Mouse (Mus musculus) retina, embryonic 14.5 days (tissue): ENCODE measurements around the gene Il6st.
A peak's percentile ranks its signal among the peaks of the same experiment; 100 is the strongest.

Experiments
- DNase-seq: peaks from one replicate; pipeline ENCODE4 v3.0.0-alpha.2; 2015; ENCODE audit warnings: low spot score

Il6st gene

DNA sequence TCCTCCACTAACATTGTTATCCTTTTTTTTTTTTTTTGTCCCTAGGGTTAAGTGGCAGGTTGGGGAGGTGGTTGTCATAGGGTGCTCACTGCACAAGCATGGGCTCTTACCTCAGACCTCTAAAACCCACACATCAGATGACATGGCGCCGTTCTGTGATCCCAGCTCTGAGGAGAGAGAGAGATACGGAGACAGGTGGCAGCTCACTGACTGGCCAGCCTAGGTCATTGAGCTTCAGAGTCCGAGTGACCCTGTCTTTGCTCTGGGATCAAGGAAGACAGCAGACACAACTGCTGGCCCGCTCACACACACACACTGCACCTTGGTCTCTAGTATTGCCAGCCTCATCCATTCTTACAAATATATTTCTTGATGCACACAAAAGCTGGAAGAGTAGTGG, 18.7 kb downstream of the Il6st start:
- DNase-seq = no peak

DNA sequence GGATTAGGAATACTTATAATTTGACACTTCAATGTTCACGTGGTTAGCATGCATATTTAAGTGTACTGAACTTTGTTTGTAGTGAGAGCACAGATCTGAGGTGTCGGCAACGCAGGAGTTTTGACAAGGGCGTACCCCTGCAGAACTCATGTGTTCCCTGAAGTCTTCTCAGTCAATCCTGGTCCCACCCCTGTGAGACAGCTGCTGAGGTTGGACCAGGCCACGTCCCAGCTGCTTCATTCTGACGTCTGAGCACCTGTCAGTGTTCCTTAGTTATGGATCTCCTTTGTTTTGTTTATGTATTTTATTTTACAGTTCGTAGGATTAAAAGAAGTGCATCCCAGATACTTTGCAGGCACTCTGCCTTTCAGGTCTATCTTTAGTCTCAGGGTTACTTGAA, 19.1 kb downstream of the Il6st start:
- no peak for DNase-seq

DNA sequence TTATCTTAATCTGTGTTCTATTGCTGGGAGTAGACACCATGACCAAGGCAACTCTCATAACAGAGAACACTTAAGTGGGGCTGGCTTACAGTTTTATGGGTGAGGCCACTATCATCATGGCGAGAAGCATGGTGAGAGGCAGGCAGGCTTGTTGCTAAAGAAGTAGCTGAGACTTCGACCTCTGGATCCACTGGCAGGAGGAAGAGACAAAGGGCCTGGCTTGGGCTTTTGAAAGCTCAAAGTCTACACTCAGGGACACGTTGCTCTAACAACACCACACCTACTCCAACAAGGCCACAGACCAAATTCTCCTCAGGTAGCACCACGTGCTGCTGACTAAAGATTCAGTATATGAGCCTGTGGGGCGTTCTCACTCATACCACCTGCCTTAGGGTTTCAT, 22.4 kb downstream of the Il6st start:
- no peak for DNase-seq

DNA sequence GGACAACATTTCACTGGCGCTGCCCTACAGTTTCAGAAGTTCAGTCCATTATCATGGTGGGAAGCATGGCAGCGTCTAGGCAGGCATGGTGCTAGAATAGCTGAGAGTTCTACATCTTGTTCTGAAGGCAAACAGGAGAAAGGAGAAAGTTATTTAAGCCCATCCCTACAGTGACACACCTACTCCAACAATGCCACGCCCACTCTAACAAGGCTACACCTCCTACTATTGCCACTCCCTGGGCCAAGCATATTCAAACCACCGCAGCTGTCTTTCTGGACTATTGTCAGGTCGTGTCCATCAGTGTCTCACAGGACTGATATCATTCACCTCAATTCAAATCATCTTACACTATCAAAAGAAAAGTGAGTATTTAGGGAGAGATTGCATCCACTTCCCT, 22.8 kb downstream of the Il6st start:
- DNase-seq = no peak

DNA sequence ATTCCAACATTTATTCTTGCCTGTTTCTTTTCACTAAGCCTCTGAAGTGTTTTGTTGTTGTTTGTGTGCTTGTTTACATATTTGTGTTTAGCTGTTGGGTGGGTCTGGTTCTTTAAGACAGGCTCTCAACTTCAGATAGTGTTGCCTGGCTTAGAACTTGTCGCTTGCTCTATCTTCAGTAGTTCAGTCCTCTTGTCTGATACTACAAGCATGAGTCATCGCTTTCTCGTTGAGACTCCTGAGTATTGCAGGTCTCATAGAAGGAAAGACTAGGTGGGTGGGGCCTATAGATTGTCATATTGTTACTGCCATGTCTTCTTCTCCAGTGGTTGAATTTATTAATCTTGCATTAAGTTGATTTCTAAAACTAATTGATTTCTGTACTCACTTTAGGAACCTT, 26.2 kb downstream of the Il6st start:
- no peak for DNase-seq

DNA sequence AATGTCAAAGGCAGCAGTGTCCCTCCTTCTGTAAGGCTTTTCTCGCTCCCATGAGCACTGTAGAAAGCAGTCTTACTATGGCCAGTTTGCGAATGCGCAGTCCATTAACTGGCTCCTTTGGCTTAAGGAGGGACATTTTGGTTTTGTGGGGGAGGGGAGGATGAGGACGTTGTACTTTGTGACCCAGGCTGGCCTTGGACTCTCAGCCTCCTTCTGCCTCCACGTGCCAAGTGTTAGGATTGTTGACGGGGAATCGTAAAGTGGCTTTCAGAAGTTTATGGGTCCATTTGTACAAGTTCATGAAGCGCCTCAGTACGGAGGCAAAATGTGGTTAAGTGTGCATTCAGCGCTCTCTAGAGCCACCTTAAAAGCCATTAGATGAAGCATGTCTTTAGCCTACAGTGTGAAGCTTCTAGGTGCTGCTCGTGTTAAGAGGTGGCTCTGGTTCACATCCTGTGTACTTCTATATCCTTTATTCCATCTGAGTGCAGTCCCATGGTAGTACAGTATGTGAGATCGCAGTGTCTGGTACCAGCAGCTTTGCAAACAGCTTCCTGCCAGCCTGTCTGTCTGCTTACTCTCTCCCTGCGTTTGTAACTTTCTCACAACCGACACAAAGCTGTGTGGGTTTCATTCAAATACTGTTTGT, 27.9 kb downstream of the Il6st start:
- no peak for DNase-seq

DNA sequence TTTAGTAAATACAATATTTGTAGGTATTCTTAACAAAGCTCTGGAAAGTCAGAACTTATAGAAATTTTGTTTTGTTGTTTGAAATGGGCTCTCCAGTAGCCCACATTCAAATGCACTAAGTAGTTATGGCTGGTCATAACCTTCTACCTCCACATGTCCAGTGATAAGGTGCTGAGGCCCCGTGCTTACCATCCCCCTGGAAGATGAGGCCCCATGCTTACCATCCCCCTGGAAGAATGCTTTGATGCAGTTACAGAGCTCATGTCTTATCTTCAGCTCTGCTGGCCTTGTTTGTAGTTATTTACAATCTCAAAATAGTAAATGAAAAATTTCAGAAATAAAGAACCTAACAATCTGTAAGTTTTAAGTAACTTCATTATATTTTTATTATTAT, 28.4 kb downstream of the Il6st start:
- no peak for DNase-seq

DNA sequence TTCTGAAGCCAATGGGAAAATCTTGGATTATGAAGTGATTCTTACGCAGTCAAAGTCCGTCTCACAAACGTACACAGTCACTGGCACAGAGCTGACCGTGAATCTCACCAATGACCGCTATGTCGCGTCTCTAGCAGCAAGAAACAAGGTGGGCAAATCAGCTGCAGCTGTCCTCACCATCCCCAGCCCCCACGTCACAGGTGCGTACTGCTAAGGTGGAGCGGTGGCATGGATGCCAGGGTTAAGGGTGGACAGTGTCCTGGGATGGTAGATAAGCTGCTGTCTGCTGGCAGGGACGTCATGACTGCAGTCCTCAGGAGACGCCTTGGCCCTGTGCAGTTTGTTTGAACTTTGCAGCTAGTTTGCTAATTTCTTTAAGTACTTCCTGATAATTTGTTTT, 30.7 kb downstream of the Il6st start:
- no peak for DNase-seq

DNA sequence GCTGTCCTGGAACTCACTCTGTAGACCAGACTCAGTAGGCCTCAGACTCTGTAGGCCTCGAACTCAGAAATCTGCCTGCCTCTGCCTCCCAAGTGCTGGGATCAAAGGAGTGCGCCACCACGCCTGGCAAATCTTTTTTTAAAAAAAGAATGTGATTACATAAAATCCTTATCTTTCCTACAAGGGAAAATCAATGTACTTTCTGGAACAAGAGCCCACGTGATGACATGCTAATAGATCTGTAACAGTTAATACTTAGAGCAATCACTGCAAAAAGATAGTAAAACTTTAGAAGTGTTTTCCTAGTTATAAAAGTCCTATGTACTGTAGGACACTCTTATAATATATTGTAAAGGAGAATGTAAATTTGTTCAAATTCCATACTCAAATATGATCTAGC, 36.2 kb downstream of the Il6st start:
- DNase-seq = no peak

DNA sequence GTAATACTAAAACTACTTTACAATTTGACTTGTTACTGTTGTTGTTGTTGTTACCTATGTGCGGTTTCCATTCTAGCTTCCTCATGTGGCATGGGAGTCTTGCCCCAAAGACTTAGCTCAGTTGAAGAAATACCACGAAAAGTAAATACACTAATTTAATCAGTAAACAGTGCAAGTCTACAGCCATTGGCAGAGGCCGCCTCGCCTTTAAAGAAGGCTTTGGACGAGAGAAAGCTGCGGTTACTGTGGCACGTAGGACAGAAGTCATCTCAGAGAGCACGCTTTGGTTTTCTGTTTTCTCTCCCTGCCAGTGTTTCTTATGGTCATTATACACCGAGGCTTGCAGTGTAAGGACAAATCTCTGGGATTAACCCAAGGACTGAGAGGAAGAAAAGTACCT, 36.6 kb downstream of the Il6st start:
- DNase-seq = no peak

DNA sequence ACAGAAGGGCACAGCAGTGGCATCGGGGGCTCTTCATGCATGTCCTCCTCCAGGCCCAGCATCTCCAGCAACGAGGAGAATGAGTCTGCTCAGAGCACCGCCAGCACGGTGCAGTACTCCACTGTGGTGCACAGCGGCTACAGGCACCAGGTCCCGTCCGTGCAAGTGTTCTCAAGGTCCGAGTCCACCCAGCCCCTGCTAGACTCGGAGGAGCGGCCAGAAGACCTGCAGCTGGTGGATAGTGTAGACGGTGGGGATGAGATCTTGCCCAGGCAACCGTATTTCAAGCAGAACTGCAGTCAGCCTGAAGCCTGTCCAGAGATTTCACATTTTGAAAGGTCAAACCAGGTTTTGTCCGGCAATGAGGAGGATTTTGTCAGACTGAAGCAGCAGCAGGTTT, 40.0 kb downstream of the Il6st start:
- no peak for DNase-seq

DNA sequence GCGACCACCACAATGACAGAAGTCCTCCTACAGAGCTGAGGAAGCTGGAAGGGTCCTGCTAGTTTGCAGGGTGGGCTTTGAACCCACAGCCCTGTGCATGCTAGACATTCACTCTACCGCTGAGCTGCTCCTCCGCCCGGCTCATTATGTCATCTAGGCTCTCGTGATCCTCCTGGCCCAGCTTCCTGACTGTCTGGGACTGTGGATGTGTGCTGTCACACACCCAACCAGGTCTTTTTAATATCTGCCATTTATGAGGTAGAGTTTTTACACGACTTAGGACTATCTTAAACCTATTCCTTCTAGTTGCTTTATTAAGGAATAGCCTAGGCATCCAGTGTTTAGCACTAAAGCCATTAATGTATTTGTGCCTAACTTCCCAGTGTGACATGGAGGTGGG, 41.6 kb downstream of the Il6st start:
- DNase-seq = no peak

DNA sequence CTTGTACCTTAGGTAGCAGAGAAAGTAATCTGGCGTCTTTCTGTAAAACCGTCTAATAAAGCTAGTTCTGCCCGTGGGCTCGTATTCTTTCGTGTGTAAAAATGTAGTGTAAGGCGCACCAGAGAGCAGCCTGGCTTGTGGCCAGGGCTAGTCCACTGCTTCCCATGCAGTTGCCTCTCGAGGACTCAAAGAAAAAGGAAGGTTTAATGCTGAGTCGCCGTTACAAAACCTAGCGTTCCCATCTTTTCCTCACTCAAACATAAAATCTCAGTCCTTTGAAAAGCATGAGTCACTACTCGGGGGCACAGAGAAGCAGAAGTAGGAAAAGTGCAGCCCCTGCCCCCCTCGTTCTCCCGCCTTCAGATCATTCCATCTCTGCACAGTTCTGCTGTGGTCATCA, 42.9 kb downstream of the Il6st start:
- DNase-seq = no peak

DNA sequence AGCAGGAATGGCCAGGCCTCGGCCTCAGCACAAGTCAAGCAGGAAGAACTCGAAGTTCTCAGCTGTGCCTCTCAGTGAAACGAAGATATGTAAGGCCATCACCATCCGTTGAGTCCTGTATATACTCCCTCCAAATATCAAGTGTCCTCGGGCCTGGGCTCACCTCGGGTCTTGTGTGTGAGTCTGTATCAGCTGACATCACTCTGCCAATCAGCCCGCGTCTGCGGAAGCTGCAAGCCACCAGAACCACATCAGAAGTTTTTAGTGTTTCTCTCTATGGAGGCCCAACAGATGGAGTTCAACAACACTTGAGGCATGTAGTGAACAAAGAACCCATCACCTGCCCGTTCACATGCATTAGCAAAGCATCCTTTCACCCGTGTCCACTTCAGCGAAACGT, 43.8 kb downstream of the Il6st start:
- no peak for DNase-seq

DNA sequence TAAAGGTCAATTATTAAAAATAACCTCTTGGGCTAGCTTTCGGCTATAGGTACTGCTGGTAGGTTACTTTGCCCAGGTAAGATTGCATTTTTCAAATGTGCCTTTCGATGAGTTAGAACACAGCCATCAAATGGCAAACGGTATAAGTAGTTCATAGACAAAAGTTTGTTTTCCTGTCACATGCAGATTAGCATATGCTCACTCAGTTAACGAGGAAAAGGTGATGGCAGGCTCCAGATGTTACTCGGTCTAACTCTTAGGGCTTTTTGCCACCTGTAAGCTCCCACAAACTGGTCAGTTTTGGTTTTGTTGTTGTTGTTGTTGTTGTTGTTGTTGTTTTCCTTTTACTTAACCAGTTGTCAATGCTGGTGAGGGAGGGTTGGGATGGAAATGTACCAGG, 44.6 kb downstream of the Il6st start:
- DNase-seq = no peak

DNA sequence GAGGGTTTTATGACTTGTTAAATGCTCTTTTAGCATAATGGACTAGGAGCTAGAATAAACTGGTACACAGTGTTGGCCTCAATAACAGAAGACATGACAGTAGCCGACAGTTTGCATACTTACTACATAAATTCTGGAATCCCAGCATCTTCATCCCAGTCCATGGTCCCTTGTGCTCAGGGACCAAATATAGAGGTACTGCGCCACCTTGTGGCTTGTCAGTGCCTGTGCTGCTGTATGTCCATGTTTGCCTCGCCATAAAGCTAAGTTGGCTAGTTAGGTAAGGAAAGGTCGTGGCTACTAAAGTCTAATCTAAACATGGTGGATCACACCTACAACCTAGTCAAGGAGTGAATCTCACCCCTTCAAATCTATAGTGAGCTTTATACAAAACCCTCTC, 45.6 kb downstream of the Il6st start:
- peak; percentile 85 for DNase-seq

DNA sequence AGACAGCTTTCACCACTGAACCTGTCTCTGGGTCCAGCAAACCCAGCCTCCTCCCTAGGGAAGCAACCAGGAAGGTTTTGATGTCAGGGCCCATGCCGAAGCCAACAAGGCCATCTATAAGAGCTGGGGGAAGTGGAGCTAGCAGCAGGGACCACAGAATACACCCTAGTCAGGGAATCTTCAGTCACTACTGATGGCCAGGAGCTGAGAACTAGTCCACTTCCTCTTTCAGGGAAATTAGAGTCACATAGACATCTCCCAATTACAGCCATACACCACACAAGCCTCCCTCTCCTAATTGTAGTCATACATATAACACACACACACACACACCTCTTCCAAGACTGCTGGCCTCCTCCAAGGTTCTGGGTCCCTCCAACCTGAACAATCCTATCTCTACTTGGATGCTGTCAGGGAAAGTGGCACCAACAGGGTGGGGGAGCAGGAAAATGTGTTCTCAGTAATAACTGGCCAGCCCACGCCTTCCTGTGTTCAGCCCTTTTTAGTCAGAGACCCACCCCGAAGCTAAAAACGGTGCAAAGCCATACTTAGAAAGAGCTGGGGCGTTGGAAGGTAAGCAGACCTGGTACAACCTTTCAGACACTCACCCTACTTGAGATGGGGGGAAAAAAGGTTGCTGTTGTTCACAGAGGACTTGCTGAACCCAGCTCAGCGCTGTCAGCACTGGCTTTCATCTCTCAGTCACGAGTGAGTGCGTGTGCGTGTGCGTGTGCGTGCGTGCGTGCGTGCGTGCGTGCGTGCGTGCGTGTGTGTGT, 46.8 kb downstream of the Il6st start:
- DNase-seq = no peak

DNA sequence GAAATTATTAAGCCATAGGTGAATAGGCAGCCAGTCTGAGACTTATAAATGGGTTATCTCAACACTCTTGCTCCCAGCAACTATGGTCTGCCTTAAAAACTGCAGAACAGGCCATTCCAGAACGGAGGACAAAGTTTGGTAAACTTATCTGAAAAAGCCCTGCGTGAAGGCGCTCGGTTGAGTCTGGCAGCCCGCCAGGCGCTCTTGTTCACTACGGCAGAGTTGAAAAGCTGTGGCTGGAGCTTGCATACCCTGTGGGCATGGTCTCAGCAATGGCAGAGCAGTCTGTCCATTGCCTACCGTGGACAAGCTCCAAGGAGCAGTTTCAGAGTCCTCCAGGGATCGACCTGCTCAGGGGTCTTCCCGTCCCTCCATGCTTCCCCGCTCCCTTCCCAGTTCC, 47.4 kb downstream of the Il6st start:
- DNase-seq = no peak

DNA sequence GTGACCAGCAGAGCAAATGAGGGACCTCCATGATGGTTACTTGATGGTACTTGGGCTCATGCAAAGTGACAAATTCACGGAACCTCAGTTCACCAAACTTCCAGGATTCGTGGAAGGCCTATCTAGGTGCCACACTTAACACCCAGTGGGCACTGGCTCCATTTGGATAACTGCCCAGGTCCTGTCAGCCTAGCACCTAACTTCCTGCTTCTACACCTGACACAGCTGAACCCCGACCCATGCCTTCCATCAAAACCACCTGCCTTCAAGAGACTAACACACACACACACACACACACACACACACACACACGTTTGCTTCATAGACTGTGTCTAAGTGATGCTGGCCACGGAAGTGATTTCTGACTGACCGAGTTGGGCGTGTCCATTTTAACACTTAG, 47.9 kb downstream of the Il6st start:
- no peak for DNase-seq

DNA sequence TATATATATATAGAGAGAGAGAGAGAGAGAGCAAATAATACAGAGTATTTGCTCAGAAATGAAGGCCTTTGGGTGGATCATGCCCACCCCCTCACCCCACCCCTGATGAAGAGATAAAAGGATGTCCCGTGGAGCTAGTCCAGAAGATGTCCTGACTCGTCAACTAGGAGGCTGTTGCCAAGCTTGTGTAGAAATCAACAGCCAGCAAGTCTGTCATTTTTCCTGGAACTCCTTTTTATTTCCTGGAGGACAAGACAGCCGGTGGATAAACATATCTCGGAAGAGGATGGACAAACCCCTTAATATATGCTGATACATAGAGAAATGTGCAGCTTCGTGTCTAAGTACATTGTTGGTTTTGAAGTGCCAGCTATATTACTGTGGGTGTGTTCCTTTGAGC, 49.0 kb downstream of the Il6st start:
- DNase-seq = no peak

DNA sequence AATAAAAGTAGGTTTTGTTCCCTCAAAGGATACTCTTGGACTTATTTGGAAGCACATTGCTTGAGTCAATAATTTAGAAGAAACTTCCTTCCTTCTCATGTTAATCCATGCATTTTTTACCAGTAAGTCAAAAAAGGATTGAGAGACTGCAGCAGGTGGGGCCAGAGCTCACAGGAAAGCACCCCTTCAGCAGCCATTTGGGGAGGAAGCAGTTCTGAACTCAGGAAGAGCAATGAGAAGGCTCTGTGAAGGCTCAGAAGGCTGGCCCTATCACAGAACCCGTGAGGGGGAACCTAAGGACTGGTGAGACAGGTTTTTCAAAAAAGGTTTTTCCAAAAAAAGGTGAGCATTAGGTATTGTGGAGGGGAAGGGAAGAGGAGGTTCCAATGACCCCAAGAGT, 50.7 kb downstream of the Il6st start:
- no peak for DNase-seq

DNA sequence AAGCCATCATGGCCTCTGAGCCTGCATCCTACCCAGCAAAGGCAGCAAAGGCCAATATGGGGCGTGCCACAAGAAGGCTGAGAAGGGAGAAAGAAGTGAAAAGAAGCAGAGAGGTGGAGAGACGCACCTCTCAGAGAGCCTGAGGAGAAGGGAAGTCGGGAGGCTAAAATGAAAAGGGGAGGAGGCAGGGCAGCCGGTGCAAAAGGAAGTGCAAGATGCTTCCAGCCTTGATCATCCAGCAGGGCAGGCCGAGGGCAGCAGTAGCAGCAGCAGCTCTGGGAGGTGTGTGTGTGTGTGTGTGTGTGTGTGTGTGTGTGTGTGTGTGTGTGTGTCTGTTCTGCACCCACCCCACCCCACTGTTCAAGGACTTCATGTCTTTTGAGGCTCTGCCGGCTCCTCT, 58.4 kb downstream of the Il6st start:
- no peak for DNase-seq

DNA sequence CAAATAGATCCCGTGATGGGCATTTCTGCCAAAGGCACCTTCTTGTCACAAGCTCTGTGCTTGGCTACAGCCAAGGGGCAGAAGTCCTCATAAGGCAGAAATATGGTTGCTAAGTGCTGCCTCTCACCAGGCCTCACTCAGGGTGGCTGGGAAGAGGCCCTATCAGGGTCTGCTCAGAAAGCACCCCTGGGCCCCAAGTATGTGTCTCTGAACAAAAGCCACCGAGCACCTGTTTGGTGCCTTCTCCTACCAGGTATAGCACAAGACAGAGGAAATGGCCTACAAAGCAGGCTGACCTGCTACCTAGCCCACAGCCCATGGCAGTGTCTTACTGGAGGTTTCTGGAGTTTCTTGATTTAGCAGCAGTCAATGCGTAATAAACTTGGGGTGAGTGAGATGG, 59.0 kb downstream of the Il6st start:
- no peak for DNase-seq

DNA sequence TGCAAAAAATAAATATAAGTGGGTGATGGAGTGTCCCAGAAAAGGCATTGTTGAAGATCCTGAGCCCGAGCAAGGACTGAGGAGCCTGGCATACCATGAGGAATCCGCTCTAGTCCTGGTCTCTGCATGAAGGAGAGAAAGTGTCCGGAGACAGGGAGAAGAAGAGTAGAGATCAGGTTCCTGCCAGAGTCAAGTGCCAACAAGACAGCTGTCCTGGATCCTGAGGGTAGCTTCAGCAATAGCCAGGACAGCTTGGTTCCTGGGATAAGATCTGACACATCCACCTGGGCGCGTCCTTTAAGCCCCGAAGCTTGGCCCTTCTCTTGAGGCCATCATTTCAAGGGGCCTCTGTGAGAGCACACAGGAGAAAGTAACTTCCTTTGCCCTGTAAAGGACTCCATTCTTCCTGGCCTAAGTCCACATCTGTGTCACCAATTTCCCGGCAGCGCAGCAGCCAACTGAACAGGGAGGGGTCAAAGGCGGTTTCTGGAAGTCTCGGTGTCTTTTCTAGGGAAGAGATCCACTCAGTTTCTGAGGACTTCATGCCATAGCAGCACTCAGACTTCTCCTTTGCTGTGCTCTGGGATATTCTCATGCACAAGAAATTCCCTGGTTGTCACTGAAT, 59.6 kb downstream of the Il6st start:
- DNase-seq = no peak
